19 mouse cellular contexts compared by ENCODE assay signal in the genomic region with DNA sequence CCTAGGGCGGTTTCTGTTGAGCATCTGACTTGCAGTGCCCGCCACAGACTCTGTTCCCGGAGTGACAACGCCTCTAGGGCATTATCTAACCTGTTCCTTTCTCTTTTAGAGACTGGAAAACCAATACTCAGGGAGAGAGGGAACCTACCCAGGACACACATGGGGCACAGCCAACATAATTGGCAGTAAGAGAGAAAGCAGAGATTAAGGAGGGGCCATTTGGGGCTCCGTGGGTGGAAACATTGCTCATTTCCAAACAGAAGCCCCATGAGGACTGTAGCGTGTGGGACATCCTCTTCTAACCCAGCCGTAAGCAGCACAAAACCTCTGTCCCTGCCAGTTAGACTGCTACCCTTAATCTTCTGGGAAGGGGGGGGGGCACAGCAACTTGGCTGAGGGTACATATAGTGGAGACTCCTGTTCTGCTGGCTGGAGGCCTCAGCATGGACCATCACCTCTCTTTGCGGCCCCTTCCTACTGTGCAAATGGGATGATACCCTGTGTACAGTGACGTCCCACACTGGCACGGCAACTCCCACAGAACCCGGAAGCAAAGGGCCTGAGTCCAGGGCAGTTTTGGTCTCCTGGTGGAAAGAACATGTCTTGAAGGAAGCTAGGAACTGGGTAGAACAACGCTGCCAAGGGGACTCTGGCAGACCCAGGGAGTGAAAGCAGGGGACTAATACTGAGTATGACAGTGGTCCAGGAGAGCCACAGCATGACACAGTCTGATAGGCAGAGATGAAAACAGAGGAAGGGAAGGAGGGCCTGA. TPM values are rescaled to one million over a fixed set of nuclear protein-coding genes. Genes with fewer than 3 reads are reported as not detected.
A peak's percentile ranks its signal among the peaks of the same experiment; 100 is the strongest.
DNase-seq lines count a peak whose midpoint lies in the region; ATAC-seq and TF ChIP-seq lines count a peak whose summit lies in the region.
"Had no signal": no experiment of that assay in that cellular context is flagged by ENCODE, and none has a peak within 500 bp of the region (broad histone marks: within the 10 kb centered on the region; RNA-seq: fewer than 3 reads in every experiment).

No protein-coding gene starts in this region.

- DNase-seq in forebrain, embryonic 14.5 days (ENCODE audit: low spot score), result peak; percentile 10
- no peak for DNase-seq in forebrain, postnatal 0 days
- peak; percentile 28 to 31 for DNase-seq in cerebellum, postnatal 36 days
- no peak for DNase-seq in hindbrain, postnatal 0 days (ENCODE audit: low spot score)
- no peak for DNase-seq in kidney, adult 11 months
- DNase-seq: kidney, postnatal 10 days; layer of hippocampus, adult 9-11 months; liver, postnatal 0 days; lung, postnatal 36 days; right cerebral cortex, postnatal 4 days had no signal

- no peak for ATAC-seq in forebrain, embryonic 14.5 days
- ATAC-seq in forebrain, postnatal 0 days, result no peak; the same call in 1 of the 2 replicates
- no peak for ATAC-seq in heart, embryonic 13.5 days (ENCODE audit: extremely low read depth, insufficient number of reproducible peaks, low FRiP score, low TSS enrichment)
- no peak for ATAC-seq in heart, embryonic 12.5 days (ENCODE audit: insufficient number of reproducible peaks, low FRiP score)
- ATAC-seq in hindbrain, postnatal 0 days, result no peak
- ATAC-seq: CD4-positive, CD25-positive, alpha-beta regulatory T cell, adult 4 months; intestine, embryonic 16.5 days; liver, postnatal 0 days had no signal

- no peaks in the 10 kb centered on the region for H3K4me1 ChIP-seq in forebrain, embryonic 14.5 days (ENCODE audit: control insufficient read depth, insufficient read depth, low read length)
- H3K4me1 ChIP-seq in forebrain, postnatal 0 days (ENCODE audit: insufficient read depth), result 0 out of 2 replicates have a peak, but pooled peaks cover 2% of the 10 kb centered on the region
- peaks cover 36% of the 10 kb centered on the region for H3K4me1 ChIP-seq in heart, embryonic 13.5 days
- H3K4me1 ChIP-seq in heart, embryonic 12.5 days (replicated peaks), result peaks cover 32% of the 10 kb centered on the region
- H3K4me1 ChIP-seq in hindbrain, postnatal 0 days (ENCODE audit: insufficient read depth, low read length), result no peaks in the 10 kb centered on the region

- peaks cover 22% of the 10 kb centered on the region for H3K36me3 ChIP-seq in forebrain, embryonic 14.5 days (ENCODE audit: control insufficient read depth, insufficient read depth, low read length)
- peaks cover 34% of the 10 kb centered on the region for H3K36me3 ChIP-seq in forebrain, postnatal 0 days (ENCODE audit: insufficient read depth)
- H3K36me3 ChIP-seq in heart, embryonic 13.5 days, result no peaks in the 10 kb centered on the region
- H3K36me3 ChIP-seq in heart, embryonic 12.5 days, result no peaks in the 10 kb centered on the region
- no peaks in the 10 kb centered on the region for H3K36me3 ChIP-seq in hindbrain, postnatal 0 days (ENCODE audit: insufficient read depth, low read length)
- H3K36me3 ChIP-seq: embryonic facial prominence, embryonic 13.5 days; limb, embryonic 15.5 days had no signal

- no peak overlapping the region for H3K4me2 ChIP-seq in forebrain, embryonic 14.5 days (ENCODE audit: low read length)
- no peak overlapping the region for H3K4me2 ChIP-seq in forebrain, postnatal 0 days (ENCODE audit: low read depth)
- H3K4me2 ChIP-seq in heart, embryonic 13.5 days, result no peak overlapping the region
- H3K4me2 ChIP-seq in heart, embryonic 12.5 days, result no peak overlapping the region
- H3K4me2 ChIP-seq in hindbrain, postnatal 0 days (ENCODE audit: low read depth, low read length), result no peak overlapping the region
- H3K4me2 ChIP-seq: embryonic facial prominence, embryonic 13.5 days; forebrain, embryonic 12.5 days; hindbrain, embryonic 13.5 days; limb, embryonic 15.5 days; midbrain, embryonic 11.5 days had no signal

- H3K27me3 ChIP-seq in forebrain, embryonic 14.5 days (replicated peaks; ENCODE audit: control insufficient read depth, insufficient read depth, low read length), result no peaks in the 10 kb centered on the region
- no peaks in the 10 kb centered on the region for H3K27me3 ChIP-seq in forebrain, postnatal 0 days (ENCODE audit: insufficient read depth, low read length)
- H3K27me3 ChIP-seq in heart, embryonic 13.5 days (replicated peaks), result no peaks in the 10 kb centered on the region
- no peaks in the 10 kb centered on the region for H3K27me3 ChIP-seq in heart, embryonic 12.5 days (replicated peaks)
- H3K27me3 ChIP-seq in hindbrain, postnatal 0 days (ENCODE audit: insufficient read depth, low read length), result no peaks in the 10 kb centered on the region
- H3K27me3 ChIP-seq: embryonic facial prominence, embryonic 13.5 days; forebrain, embryonic 12.5 days; hindbrain, embryonic 13.5 days; limb, embryonic 15.5 days had no signal

- no peak for TF ChIP-seq CTCF in forebrain, postnatal 0 days (IDR thresholded peaks at IDR 0.05; ENCODE audit: low read depth)
- no peak for TF ChIP-seq CTCF in hindbrain, postnatal 0 days (IDR thresholded peaks at IDR 0.05; ENCODE audit: low read depth)

- no peak overlapping the region for H3K9ac ChIP-seq in forebrain, embryonic 14.5 days (ENCODE audit: low read length)
- no peak overlapping the region for H3K9ac ChIP-seq in forebrain, postnatal 0 days
- H3K9ac ChIP-seq in heart, embryonic 13.5 days, result no peak overlapping the region
- H3K9ac ChIP-seq in heart, embryonic 12.5 days, result no peak overlapping the region
- no peak overlapping the region for H3K9ac ChIP-seq in hindbrain, postnatal 0 days (replicated peaks; ENCODE audit: low read length)
- H3K9ac ChIP-seq: embryonic facial prominence, embryonic 13.5 days; forebrain, embryonic 12.5 days; hindbrain, embryonic 13.5 days; limb, embryonic 15.5 days; liver, postnatal 0 days had no signal

- no peak overlapping the region for H3K27ac ChIP-seq in forebrain, embryonic 14.5 days (ENCODE audit: low read depth, low read length)
- H3K27ac ChIP-seq in forebrain, postnatal 0 days (ENCODE audit: low read depth, low read length), result no peak overlapping the region
- H3K27ac ChIP-seq in heart, embryonic 13.5 days (replicated peaks), result 0 out of 2 replicates have a peak overlapping the region, but pooled peaks have one; percentile 20
- H3K27ac ChIP-seq in heart, embryonic 12.5 days (ENCODE audit: poor library complexity, severe bottlenecking), result no peak overlapping the region
- H3K27ac ChIP-seq in hindbrain, postnatal 0 days, result no peak overlapping the region
- H3K27ac ChIP-seq: embryonic facial prominence, embryonic 13.5 days; forebrain, embryonic 12.5 days; hindbrain, embryonic 13.5 days; limb, embryonic 15.5 days had no signal

- H3K4me3 ChIP-seq in forebrain, embryonic 14.5 days (ENCODE audit: low read depth, low read length), result no peak overlapping the region
- no peak overlapping the region for H3K4me3 ChIP-seq in forebrain, postnatal 0 days (ENCODE audit: low read depth, low read length)
- no peak overlapping the region for H3K4me3 ChIP-seq in heart, embryonic 13.5 days
- H3K4me3 ChIP-seq in heart, embryonic 12.5 days, result no peak overlapping the region
- H3K4me3 ChIP-seq in hindbrain, postnatal 0 days (ENCODE audit: low read length), result no peak overlapping the region
- H3K4me3 ChIP-seq: embryonic facial prominence, embryonic 13.5 days; forebrain, embryonic 12.5 days; hindbrain, embryonic 13.5 days; limb, embryonic 15.5 days had no signal

- WGBS in forebrain, embryonic 14.5 days, result 86% methylated on average over 12 of the region's 12 CpGs
- WGBS in forebrain, postnatal 0 days, result 78% methylated on average over 12 of the region's 12 CpGs
- WGBS in heart, embryonic 13.5 days, result 79% methylated on average over 12 of the region's 12 CpGs
- WGBS in heart, embryonic 12.5 days, result 82% methylated on average over 12 of the region's 12 CpGs
- WGBS in hindbrain, postnatal 0 days, result 71% methylated on average over 12 of the region's 12 CpGs

- H3K9me3 ChIP-seq in forebrain, embryonic 14.5 days (replicated peaks; ENCODE audit: control insufficient read depth, low read length), result no peaks in the 10 kb centered on the region
- H3K9me3 ChIP-seq in forebrain, postnatal 0 days (ENCODE audit: low read length), result no peaks in the 10 kb centered on the region
- H3K9me3 ChIP-seq in heart, embryonic 13.5 days, result no peaks in the 10 kb centered on the region
- H3K9me3 ChIP-seq in heart, embryonic 12.5 days (replicated peaks), result no peaks in the 10 kb centered on the region
- no peaks in the 10 kb centered on the region for H3K9me3 ChIP-seq in hindbrain, postnatal 0 days (ENCODE audit: low read length)
- H3K9me3 ChIP-seq: embryonic facial prominence, embryonic 13.5 days; forebrain, embryonic 12.5 days; hindbrain, embryonic 13.5 days; limb, embryonic 15.5 days had no signal

RNA-seq across cellular contexts. Expression of a gene that starts 59.0 kb away (rescaled TPM):
- polyA plus RNA-seq in forebrain, embryonic 14.5 days (2014; fragmentation: Nextera tagmentation; extraction: Ambion mirVana), result 8.0 and 12.0 TPM in 2 replicates
- total RNA-seq in forebrain, postnatal 0 days (2014; rRNA removed), result 7.9 and 17.5 TPM in 2 replicates
- 7.1 and 7.7 TPM in 2 replicates for polyA plus RNA-seq in forebrain, postnatal 0 days (2015; fragmentation: Nextera tagmentation; extraction: Ambion mirVana)
- polyA plus RNA-seq in heart, embryonic 13.5 days (2015; fragmentation: Nextera tagmentation; extraction: Ambion mirVana), result 55.4 and 59.0 TPM in 2 replicates
- polyA plus RNA-seq in heart, embryonic 12.5 days (2016; fragmentation: Nextera tagmentation; extraction: Ambion mirVana), result 54.6 and 54.7 TPM in 2 replicates
- 16.3 and 22.0 TPM in 2 replicates for total RNA-seq in hindbrain, postnatal 0 days (2014; rRNA removed)
- polyA plus RNA-seq in hindbrain, postnatal 0 days (2015; fragmentation: Nextera tagmentation; extraction: Ambion mirVana), result 9.3 and 11.5 TPM in 2 replicates

Comparison
In these comparisons a context has a peak if more than half of its experiments do, and no peak if none do; other contexts are left out.
1. DNase-seq: peak in forebrain, embryonic 14.5 days (single experiment) and cerebellum, postnatal 36 days (2 of 2); none in forebrain, postnatal 0 days (single experiment), hindbrain, postnatal 0 days (single experiment) and kidney, adult 11 months (single experiment).